Mouse (Mus musculus) CD4-positive, CD25-positive, alpha-beta regulatory T cell, adult 2 months (primary cell): ENCODE measurements around the gene Carns1.
"Not testable (repeated sequence)": the region's sequence is repeated elsewhere in the genome, so short reads cannot be mapped to it uniquely, and the experiment has no call there.

ENCODE experiments used
- DNase-seq: peaks from one replicate; pipeline ENCODE4 v3.0.0-alpha.2; 2012; ENCODE audit warnings: low read depth, low spot score

The Carns1 gene

GRCm38 (mm10) chr19:4131768-4132167 lies 43.5 kb downstream of the Carns1 start:
- no peak for DNase-seq

- DNase-seq: no peak
Measured at GRCm38 (mm10) chr19:4131075-4131474, 44.2 kb downstream of the Carns1 start.

- DNase-seq: no peak
Measured at GRCm38 (mm10) chr19:4130106-4130505, 45.2 kb downstream of the Carns1 start.

GRCm38 (mm10) chr19:4129462-4129861 lies 45.8 kb downstream of the Carns1 start:
- DNase-seq: no peak

GRCm38 (mm10) chr19:4126759-4127495 lies 48.4 kb downstream of the Carns1 start:
- DNase-seq: no peak

- DNase-seq: peak; percentile 99
Measured at GRCm38 (mm10) chr19:4125741-4126696, 49.3 kb downstream of the Carns1 start, which contains the start of gene Aip. Aip (minus strand) TSS chr19:4125858.

GRCm38 (mm10) chr19:4125268-4125667 lies 50.0 kb downstream of the Carns1 start:
- DNase-seq: not testable (repeated sequence)

- no peak for DNase-seq
Measured at GRCm38 (mm10) chr19:4124432-4124831, 50.8 kb downstream of the Carns1 start.

GRCm38 (mm10) chr19:4122411-4123370 lies 52.6 kb downstream of the Carns1 start:
- DNase-seq: peak; percentile 43

- DNase-seq: not testable (repeated sequence)
Measured at GRCm38 (mm10) chr19:4121896-4122295, 53.4 kb downstream of the Carns1 start.

- peak; percentile 99 for DNase-seq
Measured at GRCm38 (mm10) chr19:4121097-4121805, 54.0 kb downstream of the Carns1 start.

- DNase-seq: peak; percentile 52
Measured at GRCm38 (mm10) chr19:4120496-4120895, 54.8 kb downstream of the Carns1 start.

- peak; percentile 91 for DNase-seq
Measured at GRCm38 (mm10) chr19:4119716-4120487, 55.4 kb downstream of the Carns1 start.

- DNase-seq: no peak
Measured at GRCm38 (mm10) chr19:4118350-4118749, 56.9 kb downstream of the Carns1 start.

GRCm38 (mm10) chr19:4117006-4117405 lies 58.3 kb downstream of the Carns1 start:
- DNase-seq: peak; percentile 50

- no peak for DNase-seq
Measured at GRCm38 (mm10) chr19:4115816-4116215, 59.5 kb downstream of the Carns1 start.

GRCm38 (mm10) chr19:4115144-4115543 lies 60.1 kb downstream of the Carns1 start:
- no peak for DNase-seq

- DNase-seq: no peak
Measured at GRCm38 (mm10) chr19:4114551-4114950, 60.7 kb downstream of the Carns1 start.
